Mouse (Mus musculus) frontal cortex, adult (tissue): Measurements from ENCODE around the gene Jhy.

ENCODE experiments used
- ATAC-seq: cut with Nextera tagmentation; 2 replicates; pipeline ENCODE4 v1.9.2; 2017; ENCODE audit warnings: mild to moderate bottlenecking, moderate library complexity, mixed read lengths; ENCODE audit not compliant: low TSS enrichment

The Jhy gene

DNA sequence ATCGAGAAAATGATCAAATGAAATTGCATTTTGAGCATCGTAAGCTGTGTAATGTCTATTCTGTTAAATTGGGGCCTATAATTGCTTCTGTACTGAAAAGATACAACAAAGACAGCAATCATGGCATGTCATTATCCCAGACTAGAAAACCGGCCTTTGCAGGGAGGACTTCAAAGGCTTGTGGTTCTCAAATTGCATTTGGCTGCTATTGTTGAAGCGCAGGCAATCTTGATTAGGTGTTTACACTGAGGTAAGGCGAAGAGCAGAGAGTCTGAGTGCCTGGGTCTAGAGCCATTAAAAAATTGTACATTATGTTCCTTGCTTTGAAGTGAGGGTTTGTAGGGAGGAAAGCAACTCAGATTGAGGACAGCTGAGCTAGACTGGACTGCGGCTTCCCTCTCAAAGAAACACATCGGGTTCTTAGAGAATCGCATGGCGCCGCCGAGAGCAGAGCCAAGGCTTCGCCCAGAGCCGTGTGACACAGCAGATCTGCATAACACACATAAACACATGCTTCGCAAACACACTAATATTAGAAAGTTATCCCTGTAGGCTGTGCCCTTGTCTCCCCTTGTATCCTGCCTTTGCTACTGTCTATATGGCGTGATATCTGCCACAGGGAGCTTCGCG lies 36.5 kb downstream of the Jhy start:
- ATAC-seq: no peak

DNA sequence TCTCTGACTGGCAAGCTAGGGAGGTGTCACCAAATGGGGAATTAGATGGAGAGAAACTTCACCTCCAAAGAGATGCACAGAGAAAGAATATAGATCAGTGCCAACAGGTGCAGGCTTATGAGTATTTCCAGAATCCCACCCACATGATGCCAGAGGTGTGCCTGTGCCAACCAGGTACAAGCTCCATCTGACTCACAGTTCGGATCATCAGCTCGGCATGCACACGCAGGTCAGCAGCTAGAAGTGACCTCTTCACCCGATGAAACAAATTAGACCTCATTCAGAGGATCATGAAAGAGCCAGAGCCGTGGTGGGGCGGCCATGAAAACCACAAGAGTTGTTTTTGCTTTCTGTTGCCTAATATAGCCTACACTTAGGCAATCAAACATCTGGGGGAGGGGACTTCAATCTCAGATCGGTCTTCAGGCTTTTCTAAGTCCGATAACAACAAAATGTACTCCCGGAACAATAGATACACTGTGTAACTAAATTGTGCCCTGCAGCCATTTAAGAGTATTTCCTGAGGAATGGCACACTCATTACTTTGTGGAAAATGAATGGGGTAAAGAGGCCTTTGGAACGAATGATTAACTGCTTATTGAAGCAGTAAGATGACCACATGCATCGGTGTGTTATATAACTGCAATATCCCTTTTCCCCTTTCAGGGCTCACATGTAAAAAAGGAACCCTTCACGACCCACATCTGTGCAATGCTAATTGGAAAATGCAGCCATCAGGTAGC lies 45.9 kb downstream of the Jhy start:
- ATAC-seq: no peak

GRCm38 (mm10) chr9:40908915-40909314 lies 55.0 kb downstream of the Jhy start:
- no peak for ATAC-seq

DNA sequence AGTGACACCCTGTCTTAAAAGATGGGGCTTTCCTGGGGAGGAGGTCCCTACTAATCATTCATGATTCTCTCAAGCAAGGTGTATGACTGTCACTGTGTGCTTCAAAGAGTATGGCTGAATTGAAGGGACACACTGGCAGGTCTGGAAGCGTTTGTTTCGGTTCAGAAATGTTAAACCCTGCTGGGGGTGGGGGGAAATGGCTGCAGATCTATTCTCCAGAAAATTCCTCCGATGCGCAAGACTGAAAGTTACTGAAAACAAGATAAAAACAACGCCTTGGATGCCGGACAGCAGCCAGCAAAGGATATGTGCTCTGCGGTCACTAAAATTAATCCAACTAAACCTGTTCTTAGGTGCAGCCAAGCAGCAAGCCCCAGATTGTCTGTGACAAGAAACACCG lies 55.5 kb downstream of the Jhy start:
- ATAC-seq: no peak

DNA sequence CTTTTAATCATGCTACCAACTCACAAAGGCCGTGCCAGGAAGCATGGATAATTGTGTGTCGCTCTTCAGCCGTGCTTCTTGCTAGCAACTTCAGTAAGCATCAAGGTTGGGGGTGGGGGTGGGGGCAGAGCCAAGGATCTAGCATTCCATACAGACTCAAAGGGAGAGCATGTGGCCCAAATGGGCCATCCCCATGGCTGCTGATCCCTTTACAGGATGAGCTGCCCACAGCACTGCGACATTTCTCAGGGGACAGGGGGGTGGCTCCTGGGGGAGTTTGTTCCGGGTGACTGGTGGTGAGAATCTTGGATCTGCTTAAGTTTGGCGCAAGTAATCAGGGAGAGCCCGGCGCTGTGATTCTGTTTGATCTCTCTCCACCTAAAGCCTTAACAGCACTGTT lies 56.5 kb downstream of the Jhy start:
- ATAC-seq: no peak

- no peak for ATAC-seq
These were observed 71.5 kb downstream of the Jhy start for GRCm38 (mm10) chr9:40892456-40892855.

DNA sequence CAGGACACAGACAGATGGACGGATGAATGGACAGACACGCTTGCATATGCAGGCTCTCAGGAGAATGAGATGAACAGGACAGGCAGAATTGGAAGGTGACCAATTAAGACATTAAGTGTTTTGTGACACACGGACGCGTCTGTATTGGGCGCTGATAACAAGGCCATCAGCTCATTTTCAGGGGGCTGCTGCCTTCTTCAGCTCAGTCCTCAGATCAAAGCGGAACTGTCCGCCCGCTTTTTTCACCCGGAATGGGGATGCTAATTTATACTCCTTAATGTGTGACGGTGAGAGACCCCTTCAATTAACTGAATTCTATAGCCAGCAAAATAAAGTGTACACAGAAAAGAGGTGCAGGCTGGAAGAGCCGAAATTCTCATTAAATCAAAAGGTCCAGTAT lies 74.5 kb downstream of the Jhy start:
- no peak for ATAC-seq

DNA sequence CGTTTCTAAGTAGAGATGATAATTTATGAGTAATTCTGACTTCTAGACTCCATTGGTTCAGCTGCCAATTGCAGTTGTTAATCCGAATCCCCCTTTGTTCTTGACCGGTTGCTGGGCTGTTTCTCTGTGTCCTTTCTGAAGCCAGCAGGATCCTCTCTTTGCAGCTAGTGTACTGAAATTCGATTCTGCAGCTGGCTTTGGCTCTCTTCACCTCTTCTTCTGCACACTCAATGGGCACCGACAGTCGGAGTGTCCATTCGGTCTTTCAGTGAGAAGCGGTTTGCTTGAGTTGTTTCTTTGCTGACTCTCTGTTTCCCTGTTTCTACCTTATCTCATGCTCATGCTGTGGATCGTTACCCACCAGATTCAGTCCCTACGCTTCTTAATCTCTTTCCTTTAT lies 78.2 kb downstream of the Jhy start:
- ATAC-seq: no peak

DNA sequence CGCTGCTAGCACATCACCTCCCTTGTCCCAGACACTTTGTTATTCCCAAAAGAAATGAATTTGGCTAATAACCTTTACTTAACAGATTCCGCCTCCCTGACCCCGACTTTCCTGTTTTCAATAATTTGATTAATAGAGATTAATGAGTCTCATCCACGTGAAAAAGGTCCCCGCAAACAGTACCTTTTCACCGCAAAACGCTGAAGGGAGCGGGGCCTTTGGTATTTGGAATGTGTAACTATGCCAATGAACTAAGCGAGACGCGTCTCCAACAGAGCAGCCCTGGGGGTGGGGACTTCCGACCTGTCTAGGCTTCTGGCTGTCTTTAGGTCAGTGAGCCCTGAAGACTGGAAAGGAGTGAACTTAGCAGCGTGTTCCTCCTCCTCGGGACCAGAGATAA lies 84.9 kb downstream of the Jhy start:
- ATAC-seq: no peak

- ATAC-seq: no peak
These were observed 85.5 kb downstream of the Jhy start for GRCm38 (mm10) chr9:40878291-40878945.

DNA sequence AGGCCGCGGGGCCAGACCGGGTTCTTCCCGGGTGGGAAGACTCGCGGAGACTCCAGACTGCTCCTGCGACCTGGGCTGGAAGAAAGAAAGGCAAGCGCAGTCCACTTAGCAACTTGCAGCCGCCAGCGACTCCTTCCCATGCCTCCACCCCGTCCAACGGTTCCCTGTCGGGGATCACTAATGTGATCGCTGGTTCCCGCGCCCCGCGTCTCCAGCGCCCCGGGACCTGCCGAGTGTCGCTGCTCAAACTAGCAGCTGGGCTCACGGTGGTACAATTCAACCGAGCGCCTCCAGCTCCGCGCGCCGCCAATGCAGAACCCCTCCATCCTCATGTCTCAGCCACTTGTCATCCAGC lies 86.1 kb downstream of the Jhy start:
- no peak for ATAC-seq

GRCm38 (mm10) chr9:40877146-40877880 lies 86.6 kb downstream of the Jhy start:
- no peak for ATAC-seq

GRCm38 (mm10) chr9:40876693-40877092 lies 87.2 kb downstream of the Jhy start:
- ATAC-seq: no peak

DNA sequence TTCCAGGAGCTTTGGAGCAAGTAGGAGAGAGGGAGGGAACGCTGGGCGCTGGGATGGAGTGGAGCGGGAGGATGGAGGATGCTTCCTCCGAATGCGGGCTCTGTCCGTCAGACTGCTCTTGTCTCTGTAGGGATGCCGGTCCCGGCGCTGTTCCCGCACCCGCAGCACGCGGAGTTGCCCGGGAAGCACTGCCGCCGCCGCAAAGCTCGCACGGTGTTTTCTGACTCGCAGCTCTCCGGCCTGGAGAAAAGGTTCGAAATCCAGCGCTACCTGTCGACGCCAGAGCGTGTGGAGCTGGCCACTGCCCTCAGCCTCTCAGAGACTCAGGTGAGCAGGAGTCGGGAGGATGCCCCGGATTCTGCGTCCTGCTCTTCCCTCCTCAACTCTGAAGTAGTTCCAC lies 87.8 kb downstream of the Jhy start:
- no peak for ATAC-seq

- no peak for ATAC-seq
These were observed 88.5 kb downstream of the Jhy start for GRCm38 (mm10) chr9:40875431-40875830.

GRCm38 (mm10) chr9:40874961-40875360 lies 89.0 kb downstream of the Jhy start:
- ATAC-seq: no peak

- ATAC-seq: no peak
These were observed 90.1 kb downstream of the Jhy start, which contains the start of gene Bsx for GRCm38 (mm10) chr9:40873556-40874470. Gene Bsx (plus strand): TSS chr9:40874127.

DNA sequence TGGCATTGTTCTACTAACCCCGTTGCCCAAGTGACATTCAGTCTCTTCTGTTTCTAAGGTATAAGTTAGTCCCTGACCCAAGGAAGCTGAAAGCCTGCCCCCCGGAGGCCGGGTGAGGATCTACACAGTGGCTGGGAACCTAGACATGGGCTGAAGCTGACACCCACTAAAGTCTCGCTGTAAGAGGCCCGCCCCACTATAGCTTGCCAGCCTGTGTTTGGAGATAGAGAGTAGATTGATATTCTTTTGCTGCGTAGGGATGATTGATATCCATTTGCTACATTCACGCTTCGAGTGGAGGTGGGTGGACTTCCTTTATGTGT lies 91.8 kb downstream of the Jhy start:
- ATAC-seq: no peak

DNA sequence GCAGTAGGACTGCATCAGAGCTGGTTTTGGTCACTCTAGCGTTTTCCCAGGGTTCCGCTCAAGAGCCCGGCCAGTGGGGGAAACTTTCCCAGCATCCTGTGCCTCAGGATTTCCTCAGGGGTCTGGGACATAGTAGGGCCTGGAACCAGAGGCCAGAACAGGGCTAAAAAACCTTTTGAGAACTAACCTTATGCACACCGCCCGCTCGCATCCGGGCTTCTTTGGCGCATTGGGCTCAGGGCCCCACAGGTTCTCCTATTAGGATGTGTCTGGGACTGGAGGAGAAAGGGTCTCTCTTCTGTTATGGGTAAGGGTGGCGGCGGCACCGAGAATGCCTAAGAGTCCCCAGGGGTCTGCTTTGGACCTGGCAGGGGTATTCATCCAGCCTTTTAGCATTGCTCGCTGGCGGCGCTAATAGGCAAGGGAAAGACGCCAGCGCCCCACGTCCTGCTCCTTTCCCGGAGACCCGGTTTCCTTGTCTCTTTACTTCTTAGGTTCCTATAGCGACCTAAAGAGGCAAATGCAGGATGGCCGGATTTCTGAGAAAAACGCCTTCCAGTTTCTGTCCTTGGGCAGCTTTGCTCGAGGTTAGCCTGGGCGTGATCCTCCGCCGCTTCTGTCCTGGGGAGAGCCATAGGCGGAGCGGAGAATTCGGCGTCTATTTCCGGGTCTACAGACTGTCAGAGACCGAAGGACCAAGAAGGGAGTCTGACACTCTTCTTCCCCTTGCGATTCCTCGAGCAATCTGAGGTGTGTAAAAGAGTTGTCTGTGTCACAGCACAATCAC lies 92.4 kb downstream of the Jhy start:
- ATAC-seq: no peak

- ATAC-seq: no peak
These were observed 93.6 kb downstream of the Jhy start for GRCm38 (mm10) chr9:40870331-40870730.

- no peak for ATAC-seq
These were observed 104.7 kb downstream of the Jhy start for GRCm38 (mm10) chr9:40859196-40859595.
